ENCODE assay signal across 14 mouse cellular contexts in genomic region chr3:67449660-67450059, GRCm38 (mm10). TPM values are rescaled to one million over a fixed set of nuclear protein-coding genes. Genes with fewer than 3 reads are reported as not detected.
DNase-seq lines count a peak whose midpoint lies in the region; ATAC-seq and TF ChIP-seq lines count a peak whose summit lies in the region.
"Had no signal": no experiment of that assay in that cellular context is flagged by ENCODE, and none has a peak within 500 bp of the region (broad histone marks: within the 10 kb centered on the region; RNA-seq: fewer than 3 reads in every experiment).

No protein-coding gene starts in this region.

- peak overlapping the region; percentile 62 for H3K4me3 ChIP-seq in gastrocnemius, adult 2 months
- no peak overlapping the region for H3K4me3 ChIP-seq in lung, embryonic 16.5 days (ENCODE audit: low read length)
- H3K4me3 ChIP-seq: heart, adult 2 months; liver, embryonic 12.5 days; stomach, embryonic 15.5 days had no signal

- no peak for DNase-seq in gastrocnemius, adult 2 months
- no peak for DNase-seq in gastrocnemius, adult 18-20 months (ENCODE audit: low spot score)
- DNase-seq in kidney, postnatal 14 days = peak; percentile 38
- no peak for DNase-seq in kidney, adult 18-20 months
- peak; percentile 45 for DNase-seq in brain, adult 2 months (ENCODE audit: low read depth, low spot score)
- DNase-seq in MN1 (ENCODE audit: low spot score) = no peak
- no peak for DNase-seq in yolk sac, embryonic 10.5 days (ENCODE audit: low spot score)
- DNase-seq: cerebellum, adult 18-20 months; right cerebral cortex, postnatal 14 days had no signal

- no peak overlapping the region for H3K9ac ChIP-seq in lung, embryonic 16.5 days (ENCODE audit: low read length)
- H3K9ac ChIP-seq: liver, embryonic 12.5 days; stomach, embryonic 15.5 days had no signal

- H3K27ac ChIP-seq in gastrocnemius, adult 2 months = peak overlapping the region; percentile 41
- peak overlapping the region; percentile 21 for H3K27ac ChIP-seq in lung, embryonic 16.5 days (ENCODE audit: low read length)
- H3K27ac ChIP-seq: liver, embryonic 12.5 days; stomach, embryonic 15.5 days had no signal

- no peak for TF ChIP-seq CTCF in gastrocnemius, adult 2 months (IDR thresholded peaks at IDR 0.05)

- H3K4me1 ChIP-seq in lung, embryonic 16.5 days (replicated peaks; ENCODE audit: control insufficient read depth, insufficient read depth, low read length) = no peaks in the 10 kb centered on the region
- H3K4me1 ChIP-seq: liver, embryonic 12.5 days; stomach, embryonic 15.5 days had no signal

- H3K9me3 ChIP-seq in lung, embryonic 16.5 days (ENCODE audit: control insufficient read depth, low read length) = no peaks in the 10 kb centered on the region
- H3K9me3 ChIP-seq: liver, embryonic 12.5 days; stomach, embryonic 15.5 days had no signal

- WGBS in lung, embryonic 16.5 days = 80% methylated on average over 21 of the region's 21 CpGs

- no peaks in the 10 kb centered on the region for H3K27me3 ChIP-seq in lung, embryonic 16.5 days (ENCODE audit: control insufficient read depth, insufficient read depth, low read depth, low read length)
- H3K27me3 ChIP-seq: liver, embryonic 12.5 days; stomach, embryonic 15.5 days had no signal

- no peak overlapping the region for H3K4me2 ChIP-seq in lung, embryonic 16.5 days (ENCODE audit: low read depth, low read length)
- H3K4me2 ChIP-seq: liver, embryonic 12.5 days; stomach, embryonic 15.5 days had no signal

- ATAC-seq in lung, embryonic 16.5 days (ENCODE audit: low read depth) = 0 out of 2 replicates have a peak, but pooled peaks have one; percentile 22
- ATAC-seq: forebrain, embryonic 16.5 days; liver, embryonic 12.5 days had no signal

- intact Hi-C loops in gastrocnemius, adult 2 months (cut with DNase I) = no loop called here

- H3K36me3 ChIP-seq in lung, embryonic 16.5 days (ENCODE audit: control insufficient read depth, insufficient read depth, low read length) = peaks cover 45% of the 10 kb centered on the region

RNA-seq across cellular contexts. Expression of gene Lxn, which starts 14.1 kb away (rescaled TPM):
- total RNA-seq in gastrocnemius, adult 2 months (2021) = 1 to 10 TPM in 1 of 2 experiments, under 1 TPM in 1; 0.94 to 1.9 TPM
- total RNA-seq in gastrocnemius, adult 18-20 months (2021) = 1 to 10 TPM in 1 of 2 experiments, under 1 TPM in 1; 0.84 to 1.4 TPM
- 185 and 190 TPM in 2 replicates for polyA plus RNA-seq in lung, embryonic 16.5 days (2015; fragmentation: Nextera tagmentation; extraction: Ambion mirVana)

RNA-seq across cellular contexts. Expression of gene Gfm1, which starts 19.8 kb away (rescaled TPM):
- 100 to 1,000 TPM; 104 to 135 TPM for total RNA-seq in gastrocnemius, adult 2 months (2021)
- total RNA-seq in gastrocnemius, adult 18-20 months (2021) = 100 to 1,000 TPM; 105 to 108 TPM
- polyA plus RNA-seq in lung, embryonic 16.5 days (2015; fragmentation: Nextera tagmentation; extraction: Ambion mirVana) = 37.7 and 42.3 TPM in 2 replicates

Comparison
In these comparisons a context has a peak if more than half of its experiments do, and no peak if none do; other contexts are left out.
1. DNase-seq: peak in kidney, postnatal 14 days (single experiment) and brain, adult 2 months (single experiment); none in gastrocnemius, adult 2 months (single experiment), gastrocnemius, adult 18-20 months (single experiment), kidney, adult 18-20 months (single experiment), MN1 (single experiment) and yolk sac, embryonic 10.5 days (single experiment).